Mouse (Mus musculus) lung, postnatal 10 days (tissue): ENCODE data around the gene Lztr1.

Experiments used
- DNase-seq: peaks from one replicate; pipeline ENCODE4 v3.0.0; 2021

Lztr1 gene

DNA sequence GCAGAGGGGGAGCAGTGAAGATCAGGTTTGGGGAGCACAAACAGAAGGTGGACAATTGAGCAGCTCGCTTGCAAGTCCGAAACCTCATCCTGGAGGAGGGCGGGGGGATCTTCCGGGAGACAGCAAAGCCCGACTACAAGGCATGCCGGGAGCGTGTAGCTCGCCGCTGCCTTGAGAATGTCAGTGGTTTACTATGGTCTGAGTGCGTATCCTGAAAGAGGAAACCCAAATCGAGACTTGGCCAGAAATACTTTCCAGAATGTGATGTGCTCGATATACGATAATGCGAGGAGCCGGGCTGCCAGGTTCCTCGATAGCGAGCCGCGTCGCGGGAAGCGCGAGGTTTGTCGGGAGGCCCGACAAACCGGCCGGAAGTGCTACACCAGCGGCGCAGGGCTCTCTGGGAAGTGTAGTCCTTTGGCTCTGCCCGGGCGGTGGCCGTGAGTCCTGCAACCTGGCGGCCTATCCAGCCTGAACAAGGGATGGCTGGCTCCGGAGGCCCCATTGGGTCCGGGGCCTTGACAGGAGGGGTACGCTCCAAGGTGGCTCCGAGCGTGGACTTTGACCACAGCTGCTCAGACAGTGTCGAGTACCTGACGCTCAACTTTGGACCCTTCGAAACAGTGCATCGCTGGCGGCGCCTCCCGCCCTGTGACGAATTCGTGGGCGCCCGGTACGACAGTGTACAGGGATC, at the start of gene Lztr1:
Lztr1 (plus strand) TSS at position 143 of the 694 bp plus-strand sequence.
- DNase-seq = peak; percentile 92

DNA sequence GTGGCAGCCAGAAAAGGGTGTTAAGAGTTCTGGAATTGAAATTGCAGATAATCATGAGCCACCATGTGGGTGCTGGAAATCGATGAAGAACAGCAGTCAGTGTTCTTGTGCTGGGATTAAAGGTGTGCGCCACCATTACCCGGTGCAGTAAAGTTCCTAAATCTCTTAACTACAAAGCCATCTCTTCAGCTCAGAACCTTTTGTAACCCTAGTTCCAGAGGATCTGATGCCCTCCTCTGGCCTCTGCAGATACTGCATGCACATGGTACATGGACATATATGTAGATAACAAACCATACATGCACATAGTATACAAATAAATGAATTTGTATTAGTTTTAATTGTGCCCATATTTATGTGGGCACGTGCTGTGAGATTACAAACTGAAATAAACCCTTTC, 48.2 kb upstream of the Lztr1 start:
- DNase-seq = peak; percentile 41

DNA sequence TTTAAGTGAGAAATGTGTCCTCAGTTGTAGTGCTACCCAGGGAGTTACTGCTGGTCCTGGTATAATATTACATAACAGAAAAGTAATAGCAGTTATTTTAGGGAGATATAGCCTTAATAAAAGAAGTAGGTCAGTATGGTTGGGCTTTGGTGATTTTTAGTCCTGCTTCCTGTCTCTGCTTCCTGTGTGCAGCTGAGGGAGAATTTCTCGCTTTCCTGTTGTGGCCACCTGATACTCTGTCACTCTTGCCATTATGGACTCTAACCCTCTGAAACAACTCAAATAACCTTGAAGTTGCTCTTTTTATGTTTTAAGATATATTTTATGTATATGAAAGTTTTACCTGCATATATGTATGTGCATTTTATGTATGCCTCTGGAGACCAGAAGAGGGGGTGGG, 46.9 kb upstream of the Lztr1 start:
- DNase-seq = no peak

DNA sequence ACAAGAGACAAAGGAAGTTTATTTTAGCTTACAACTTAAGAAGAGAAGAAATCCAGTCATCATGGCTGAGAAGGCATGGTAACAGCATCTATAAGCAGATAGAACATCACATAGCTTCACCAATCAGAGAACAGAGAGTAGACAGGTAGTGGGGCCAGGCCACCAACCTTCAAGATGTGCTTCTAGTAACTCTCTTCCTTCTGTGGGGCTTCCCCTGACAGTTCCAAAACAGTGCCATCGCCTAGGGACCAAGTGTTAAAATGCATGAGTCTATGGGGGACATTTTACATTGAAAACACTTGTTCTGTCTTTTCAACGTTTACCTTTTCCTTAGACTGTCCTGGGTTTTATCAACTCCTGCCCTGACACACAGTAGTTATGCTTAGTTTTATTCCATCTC, 45.3 kb upstream of the Lztr1 start:
- no peak for DNase-seq

DNA sequence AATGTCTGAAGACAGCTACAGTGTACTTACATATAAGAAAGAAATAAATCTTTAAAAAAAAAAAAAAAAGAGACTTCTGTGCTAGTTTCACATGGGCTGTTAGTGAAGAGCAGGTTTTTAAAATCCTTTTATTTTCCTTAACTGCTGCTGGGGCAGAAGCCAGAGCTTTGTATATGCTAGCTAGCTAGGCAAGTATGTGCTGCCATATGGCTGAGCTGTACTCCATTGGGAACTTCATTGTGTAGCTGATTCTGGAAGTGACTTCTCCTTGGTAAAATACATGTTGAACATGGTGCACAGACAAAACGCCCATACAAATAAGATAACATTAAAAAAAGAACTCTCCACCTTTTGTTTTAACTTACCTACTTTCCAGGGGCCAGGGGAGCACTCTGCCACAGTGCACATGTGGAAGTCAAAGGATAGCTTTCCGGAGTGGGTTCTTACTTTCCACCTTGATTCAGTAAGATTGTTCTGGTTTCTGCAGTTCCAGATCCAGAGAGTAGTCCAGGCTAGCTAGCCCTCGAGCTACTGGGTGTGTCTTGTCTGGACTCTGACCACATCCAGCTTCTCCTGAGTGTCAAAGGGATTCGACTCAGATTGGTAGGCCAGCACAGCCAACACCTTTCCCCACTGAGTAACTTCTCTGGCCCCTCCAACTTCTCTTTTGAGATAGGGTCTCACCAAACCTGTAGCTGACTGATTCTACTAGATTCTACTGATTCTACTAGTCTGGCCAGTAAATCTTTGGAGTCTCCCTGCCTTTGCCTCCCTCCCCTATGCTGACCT, 41.4 kb upstream of the Lztr1 start:
- DNase-seq = no peak

DNA sequence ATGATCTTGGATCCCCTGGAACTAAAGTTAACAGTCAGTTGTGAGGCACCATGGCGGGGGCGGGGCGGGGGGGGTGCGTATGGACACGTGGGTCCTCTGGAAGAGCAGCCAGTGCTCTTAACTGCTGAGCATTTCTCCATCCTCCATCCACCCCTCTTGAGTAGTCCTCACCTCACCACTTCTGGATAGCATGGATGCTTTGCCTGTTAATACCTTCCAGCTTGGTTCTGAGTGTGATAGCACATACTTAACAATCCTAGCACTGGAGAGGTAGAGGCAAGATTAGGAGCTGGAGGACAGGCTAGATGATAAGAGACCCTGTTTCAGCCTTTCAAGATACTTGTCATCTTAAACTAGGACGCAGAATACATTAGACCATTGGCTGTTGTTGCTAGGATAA, 36.0 kb upstream of the Lztr1 start:
- no peak for DNase-seq

DNA sequence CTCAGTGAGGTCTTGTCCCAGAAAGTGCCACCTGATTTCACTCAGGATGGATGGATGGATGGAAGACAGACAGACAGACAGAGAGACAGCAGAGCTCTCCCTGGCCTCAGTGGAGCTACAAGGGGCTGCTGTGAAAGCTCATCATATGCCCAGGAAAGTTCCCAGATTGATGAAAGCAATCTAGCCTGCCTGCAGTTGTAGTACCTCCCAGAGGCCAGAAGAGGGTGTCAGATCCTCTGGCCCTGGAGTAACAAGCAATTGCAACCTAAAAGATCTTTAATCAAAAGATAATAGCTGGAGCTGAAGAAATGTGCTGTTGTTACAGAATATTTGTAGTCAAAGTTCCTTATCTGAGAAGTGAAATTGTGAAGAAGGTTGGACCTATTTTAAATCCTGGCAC, 34.4 kb upstream of the Lztr1 start:
- peak; percentile 48 for DNase-seq

DNA sequence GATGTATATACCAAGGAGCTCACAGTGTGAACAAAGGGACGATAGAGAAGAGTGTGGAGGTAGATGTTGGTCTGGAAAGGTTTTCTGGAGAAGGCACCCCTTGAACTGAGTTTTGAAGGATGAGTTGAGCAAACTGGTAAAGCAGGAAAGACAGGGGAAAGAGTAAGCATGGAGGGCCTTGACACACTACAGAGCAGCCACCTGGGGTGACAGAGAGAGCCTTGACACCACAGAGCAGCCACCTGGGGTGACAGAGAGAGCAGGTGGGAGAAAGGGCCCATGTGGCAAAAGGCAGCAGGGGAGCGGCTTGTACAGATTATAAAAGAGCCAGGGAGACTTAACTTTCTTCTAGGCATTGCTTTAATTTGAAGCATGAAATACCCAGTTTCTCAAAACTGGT, 33.7 kb upstream of the Lztr1 start:
- no peak for DNase-seq

DNA sequence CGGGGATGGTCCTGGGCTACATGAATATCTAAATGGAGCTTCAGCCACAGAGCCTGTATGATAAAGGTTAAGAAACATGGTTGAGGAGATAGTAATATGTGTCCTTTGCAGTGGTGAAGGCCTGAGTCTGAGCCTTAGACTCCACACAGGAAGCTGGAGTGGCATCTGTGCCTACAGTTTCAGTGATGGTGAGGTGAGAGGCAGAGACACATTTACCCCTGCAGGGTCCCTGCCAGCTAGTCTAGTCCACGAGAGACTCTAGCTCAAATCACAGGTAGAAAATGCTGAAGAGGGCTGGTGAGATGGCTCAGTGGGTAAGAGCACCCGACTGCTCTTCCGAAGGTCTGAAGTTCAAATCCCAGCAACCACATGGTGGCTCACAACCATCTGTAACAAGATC, 33.2 kb upstream of the Lztr1 start:
- DNase-seq = no peak

DNA sequence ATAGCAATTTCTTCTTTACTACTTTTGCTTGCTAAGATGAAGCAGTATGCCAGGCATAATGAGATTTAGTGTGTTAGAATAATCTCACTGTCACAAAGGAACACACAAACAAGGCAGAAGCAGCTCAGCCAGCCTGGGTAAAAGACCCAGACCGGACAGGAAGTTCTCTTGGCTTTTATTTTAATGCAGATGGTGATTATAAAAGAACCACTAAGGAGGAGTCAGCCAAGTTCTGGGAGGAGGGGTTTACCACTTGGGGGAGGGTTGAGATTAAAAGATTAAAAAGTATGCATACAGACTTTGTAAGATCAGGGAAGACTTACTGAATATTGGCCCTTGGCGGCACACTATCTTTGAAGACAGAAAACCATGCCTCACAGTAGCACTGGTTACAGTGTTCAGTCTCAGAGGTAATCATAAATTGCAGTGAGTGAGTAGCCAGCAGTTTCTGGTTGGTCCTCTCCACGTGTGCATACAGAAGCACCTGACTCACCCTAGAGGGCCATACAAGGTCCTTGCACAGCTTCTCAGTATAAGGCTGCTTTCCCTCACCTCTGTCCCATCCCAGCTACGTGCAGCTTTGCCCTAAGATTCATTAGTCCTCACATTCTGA, 30.1 kb upstream of the Lztr1 start:
- no peak for DNase-seq

DNA sequence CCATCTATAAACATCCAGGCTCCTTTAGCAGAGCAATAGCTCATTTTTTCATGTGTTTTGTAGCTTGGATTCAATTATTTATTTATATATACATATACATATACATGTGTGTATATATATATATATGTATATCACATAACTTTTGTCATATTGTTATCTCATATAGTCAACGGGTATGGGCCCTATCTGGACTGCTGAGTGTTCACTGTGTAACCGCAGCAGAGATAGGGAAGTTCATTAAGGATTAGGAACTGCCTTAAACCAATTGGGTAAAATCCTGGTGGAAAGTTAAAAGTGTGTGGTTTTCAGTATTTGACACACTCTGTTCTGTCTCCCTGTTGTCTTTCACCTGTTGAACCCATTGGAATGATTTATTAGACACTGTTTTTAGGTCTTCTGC, 27.0 kb upstream of the Lztr1 start:
- no peak for DNase-seq

DNA sequence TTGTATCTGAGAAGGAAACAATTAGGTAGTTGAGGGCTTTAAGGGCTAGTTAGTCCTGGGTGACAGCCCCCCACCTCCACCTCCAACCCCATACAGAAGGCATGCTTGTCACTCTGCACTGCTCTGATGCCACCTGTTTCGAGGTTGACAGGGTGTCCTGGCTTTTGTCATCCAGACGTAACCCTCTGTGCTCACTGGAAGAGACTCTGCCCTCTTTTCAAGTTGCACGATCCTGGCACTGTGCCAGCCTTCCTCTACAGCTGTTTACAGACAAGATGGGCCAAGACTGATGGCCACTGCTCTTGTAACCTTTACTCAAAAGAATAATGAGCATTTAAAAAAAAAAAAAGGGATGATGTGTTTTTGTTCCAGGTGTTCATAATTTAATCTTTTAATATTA, 22.0 kb upstream of the Lztr1 start:
- DNase-seq = peak; percentile 40

DNA sequence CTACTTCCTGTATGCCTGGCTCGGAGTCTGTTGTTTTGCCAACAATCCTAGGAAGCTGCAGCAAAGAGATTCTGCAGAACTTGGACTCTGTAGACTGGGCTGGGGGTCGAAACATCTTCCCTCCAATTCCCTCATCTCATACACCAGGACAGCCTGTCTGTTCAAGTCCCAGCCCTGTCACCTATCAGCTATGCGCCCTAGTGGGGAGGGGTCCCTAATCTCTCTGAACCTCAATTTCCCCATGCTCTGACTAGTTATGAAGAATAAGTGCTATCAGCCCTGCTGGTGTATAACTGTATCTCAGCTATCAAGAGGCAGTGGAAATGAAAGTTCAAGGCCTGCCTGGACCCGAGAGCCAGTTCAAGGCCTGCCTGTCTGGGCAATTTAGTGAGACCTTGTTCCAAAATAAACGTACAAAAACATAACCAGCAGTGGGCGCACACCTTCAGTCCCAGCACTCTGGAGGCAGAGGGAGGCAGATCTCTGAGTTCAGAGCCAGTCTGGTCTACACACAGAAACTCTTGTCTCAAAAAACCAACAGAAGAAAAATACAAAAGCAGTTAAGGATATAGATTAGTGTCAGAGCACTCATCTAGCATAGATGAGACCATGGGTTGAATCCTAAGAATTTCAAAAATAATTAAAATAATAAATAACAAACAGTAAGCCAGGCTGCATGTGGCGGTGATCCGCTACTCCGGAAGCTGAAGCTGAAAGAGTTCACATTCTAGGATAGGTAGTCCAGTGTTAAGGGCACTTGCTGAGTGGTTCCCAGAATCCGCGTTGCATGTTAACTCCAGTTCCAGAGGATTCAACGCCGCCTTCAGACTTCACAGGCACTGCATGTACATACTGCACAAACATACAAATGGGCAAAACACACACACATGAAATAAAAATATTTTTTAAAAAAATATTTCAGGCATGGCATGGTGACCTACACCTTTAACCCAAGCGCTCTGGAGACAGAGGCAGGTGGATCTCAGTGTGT, 19.7 kb upstream of the Lztr1 start:
- peak; percentile 36 for DNase-seq

DNA sequence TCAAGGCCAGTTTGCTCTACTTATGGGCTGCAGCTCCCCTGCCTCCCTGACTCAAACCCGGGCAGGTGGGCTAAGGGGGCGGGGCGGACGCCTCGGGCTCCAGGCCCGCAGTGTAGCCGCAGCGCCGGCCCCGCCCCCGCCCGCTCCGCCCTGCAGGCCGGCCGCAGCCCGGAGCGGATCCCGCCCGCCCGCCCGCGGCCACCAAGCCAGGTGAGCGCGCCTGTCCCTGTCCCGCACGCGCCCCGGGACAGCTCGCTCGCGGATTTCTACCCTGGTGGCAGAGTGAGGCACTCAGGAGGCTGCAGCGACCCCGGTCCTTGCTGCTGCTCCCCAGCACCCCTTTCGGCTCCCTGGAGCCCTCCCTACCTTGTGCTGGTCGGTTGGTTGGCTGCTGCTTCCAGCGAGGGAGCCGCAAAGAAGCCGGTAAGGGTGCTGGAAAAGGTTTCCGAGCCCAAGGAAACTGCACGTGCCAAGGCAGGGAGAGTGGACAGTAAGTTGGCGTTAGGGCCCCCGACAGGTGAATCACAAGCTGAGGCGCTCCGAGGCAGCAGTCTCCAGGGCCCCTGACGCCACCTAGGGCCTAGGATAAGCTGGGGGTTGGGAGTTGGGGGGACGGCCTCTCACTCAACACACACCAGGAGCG, 18.9 kb upstream of the Lztr1 start, which contains the start of gene Aifm3:
Aifm3 (plus strand) TSS at position 143 of the 643 bp plus-strand sequence.
- no peak for DNase-seq

DNA sequence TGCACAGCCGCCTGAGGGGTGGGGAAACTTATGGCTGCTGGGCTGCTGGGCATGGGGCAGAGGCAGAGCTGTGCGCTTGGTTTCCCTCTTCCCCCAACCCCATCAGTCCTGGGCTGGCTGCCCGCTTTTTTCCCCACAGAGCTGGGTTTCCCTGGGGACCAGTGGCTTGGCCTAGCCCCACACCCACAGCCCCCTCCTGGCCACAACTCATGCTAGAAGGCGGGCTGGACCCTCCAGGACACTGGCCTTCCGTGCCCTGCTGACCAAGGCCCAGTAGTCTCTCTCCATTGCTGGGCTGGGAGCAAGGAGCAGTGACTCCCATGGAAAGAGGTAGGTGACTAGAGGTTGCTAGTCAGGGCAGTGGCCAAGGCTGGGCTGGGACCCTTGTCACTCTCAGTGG, 17.3 kb upstream of the Lztr1 start:
- DNase-seq = no peak

DNA sequence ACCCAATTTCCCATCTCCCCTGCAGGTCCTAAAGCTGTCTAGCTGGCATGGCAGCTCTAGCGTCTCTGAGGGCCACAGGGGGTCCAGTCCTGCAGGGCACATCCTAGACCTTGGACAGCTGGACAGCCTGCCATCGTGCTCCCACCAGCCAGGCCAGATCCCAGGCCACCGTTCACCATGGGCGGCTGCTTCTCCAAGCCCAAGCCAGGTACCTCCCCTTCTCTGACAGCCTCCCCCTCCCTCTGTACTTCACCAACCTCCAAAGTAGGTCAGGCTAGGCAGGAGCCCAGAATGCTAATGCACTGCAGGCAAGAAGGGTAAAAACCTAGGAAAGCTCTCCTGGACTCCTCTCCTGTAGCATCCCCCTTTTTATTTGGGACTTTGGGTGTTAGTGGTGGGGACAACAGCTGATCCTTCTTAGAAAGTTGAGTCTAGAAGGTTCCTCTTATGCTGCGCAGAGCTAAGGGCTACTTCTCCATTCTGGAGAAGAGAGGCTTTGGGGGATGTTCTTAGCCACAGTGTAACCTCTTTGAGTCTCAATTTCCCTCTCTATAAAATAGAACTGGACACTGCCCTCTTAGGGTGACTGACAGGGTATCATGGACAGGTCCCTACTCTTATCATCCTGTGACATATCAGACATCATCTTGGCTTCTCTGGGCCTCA, 16.5 kb upstream of the Lztr1 start:
- no peak for DNase-seq

DNA sequence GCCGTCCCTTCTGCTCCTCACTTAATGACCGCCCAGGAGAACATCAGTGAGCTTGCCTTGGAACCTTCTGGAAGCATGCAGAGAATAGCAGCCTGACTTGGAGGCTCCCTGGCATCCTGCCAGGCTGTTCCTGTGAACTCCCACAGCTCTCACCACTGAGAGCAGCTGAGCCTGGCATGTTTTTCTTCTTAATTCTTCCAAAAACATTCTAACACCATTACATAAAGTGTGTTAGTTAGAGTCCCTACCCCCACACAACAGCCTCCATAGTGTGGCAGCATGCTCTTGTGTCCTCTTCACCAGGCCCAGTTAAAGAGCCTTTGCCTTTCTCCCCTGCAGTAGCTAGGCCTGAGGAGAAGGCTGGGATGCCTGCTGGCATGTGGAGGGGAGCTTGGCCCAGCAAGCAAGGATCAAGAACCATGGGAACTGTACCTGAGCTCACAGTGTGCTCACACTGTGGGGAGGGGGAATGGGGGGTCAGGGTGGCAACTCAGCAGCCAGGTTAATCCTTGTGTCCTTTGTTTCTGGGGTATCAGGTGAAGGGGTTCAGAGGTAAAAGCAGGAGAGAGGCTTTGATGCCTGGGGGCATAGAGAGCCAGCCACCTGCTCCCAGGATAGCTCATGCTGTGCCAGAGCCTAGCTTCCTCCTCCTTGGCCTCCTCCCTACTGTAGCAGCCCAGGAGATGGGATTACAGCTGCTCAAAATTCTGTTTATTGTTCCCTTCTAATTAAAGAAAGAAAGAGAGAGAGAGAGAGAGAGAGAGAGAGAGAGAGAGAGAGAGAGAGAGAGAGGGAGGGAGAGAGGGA, 11.8 kb upstream of the Lztr1 start:
- DNase-seq = peak; percentile 64

DNA sequence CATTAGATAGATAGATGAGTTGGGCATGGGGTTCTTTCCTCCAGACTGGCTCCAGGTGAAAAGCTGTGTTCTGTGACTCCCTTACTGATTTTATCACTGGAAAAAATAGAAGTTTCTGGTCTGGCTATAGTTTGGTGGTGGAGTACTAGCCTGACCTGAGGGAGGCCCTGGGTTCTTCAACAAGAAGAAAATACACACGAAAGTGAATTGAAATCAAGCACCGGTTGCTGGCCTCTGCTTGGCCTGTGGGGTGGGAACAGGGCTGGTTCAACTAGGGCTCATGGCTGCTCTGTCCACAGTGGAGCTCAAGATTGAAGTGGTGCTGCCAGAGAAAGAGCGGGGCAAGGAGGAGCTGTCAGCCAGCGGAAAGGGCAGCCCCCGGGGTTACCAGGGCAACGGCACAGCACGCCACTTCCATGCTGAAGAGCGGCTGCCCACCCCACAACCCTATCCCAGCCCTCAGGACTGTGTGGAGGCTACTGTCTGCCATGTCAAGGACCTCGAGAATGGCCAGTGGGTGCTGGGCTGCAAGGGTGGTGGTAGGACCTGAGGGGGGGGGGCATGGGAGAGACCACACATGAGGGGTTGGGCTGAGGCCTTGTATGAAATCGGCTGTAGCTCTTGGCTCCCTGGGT, 9.1 kb upstream of the Lztr1 start:
- DNase-seq = no peak

DNA sequence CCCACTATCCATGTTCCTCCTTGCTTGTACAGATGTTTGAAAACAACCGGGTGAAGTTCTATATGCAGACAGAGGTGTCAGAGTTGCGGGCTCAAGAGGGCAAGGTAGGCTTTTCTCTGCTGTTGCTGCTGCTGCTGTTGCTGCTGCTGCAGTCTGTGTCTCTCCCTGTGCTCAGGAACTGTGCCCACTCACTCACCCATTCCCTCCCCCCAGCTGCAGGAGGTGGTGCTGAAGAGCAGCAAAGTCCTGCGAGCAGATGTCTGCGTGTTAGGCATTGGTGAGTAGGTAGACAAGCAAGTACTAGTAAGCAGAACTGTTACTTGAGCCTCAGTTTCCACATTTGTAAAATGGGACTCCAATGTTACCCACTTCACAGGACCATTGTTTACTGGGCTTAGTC, 5.8 kb upstream of the Lztr1 start:
- no peak for DNase-seq

DNA sequence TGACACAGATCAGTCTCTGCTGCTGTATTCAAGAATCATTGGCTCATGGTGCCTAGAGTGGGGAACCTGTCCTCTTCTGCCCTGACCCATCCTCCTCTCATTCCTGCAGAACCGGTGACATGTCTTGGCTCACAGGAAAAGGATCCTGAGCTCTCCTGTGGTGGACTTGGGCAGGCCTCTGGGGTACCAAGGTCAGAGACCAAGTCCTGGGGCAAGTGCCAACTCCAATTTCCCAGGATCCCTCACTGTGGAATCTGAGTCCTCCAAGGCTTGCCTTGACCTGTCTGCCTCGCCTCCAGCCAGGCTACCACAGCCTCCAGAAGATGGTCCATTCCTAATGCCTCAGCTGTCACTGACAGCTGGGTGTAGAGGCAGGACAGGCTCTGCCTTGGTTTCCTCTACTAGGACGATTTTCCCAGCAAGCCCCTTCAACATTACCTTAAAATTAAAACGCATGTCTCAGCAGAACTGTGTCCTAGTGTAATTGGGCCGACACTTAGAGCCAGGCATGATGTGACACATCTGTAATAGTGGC, 1.4 kb upstream of the Lztr1 start:
- DNase-seq = no peak
